Mouse (Mus musculus): Measurements from ENCODE around the gene Olfr1270.
"Not testable (repeated sequence)": the region's sequence is repeated elsewhere in the genome, so short reads cannot be mapped to it uniquely, and the experiment has no call there.

Gene Olfr1270

GRCm38 (mm10) chr2:90152991-90153390 lies at the start of gene Olfr1270:
Gene Olfr1270, minus strand, starts transcription at chr2:90153091.
- DNase-seq: no peak

DNA sequence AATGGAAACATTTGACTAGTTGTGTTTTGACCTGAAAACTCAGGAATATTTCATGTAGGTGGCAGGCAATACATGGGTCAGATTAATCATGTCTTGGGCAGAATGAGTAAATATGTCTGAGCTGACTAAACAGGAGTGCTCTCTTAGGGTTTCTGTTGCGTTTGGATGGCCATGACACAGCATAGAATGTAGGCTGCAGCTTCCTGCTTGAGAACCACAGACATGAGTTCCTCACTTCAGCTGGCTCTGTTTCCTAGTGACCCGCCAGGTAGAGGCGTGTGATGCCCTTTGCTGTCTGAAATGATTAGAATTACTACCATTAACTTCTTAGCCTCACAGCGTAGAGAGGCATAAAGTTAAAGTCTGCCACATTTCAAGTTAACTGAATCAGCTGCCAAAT lies 46.7 kb upstream of the Olfr1270 start:
- DNase-seq: not testable (repeated sequence)

DNA sequence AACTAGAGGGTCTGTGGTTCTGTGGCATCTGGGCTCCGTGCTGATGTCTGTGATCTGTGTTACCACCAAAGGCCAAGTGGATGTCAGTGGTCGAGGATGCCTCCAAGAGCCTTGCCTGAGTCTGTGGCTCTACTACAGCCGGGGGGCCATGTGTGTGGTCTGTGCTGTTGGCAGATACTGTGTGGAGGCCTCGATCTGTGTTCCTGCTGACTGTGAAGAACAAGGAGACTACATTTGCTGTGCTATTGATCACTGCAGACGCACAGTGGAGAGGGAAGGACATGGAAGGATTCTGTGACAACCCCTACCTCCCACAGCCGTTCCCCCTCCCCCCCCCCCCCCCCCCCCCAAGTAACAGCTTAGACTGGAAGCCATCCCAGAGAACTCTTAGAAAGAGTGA lies 42.4 kb upstream of the Olfr1270 start:
- DNase-seq: not testable (repeated sequence)

DNA sequence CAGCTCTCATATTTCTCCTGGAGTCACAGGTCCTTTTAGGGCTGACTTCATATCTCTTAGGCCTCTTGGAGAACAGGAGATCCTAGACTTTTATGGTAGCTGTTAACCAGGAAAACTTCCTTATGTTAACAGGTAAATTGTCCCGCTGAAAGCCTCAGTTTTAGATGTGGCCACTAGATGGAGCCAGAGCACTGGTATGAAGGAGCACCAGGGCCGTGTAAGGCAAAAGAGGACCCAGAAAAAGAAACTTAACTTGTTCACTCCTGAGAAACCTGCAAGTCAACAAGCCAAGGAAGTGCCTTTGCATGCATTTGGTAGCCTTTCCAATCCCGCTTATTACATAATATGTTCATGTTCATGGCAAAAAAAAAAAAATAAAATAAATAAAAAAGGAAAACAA lies 41.9 kb upstream of the Olfr1270 start:
- not testable (repeated sequence) for DNase-seq

DNA sequence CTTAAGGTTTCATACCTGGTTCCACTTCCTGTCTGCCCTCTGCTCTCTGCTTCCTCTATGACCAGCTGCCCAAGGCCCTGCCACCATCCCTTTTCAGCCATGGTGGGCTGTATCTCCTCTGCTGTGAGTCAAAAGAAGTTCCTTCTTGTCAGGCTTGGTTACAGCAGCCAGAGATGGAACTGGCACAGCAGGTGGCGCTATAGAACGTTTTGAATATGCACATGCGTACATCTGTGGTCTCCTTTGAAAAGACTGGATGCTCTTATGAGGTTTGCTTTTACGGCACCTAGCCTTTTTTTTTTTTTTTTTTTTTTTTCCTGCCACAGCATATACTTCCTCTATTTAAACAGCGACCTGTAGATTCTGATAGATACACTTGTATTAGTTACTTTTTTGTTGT lies 34.2 kb upstream of the Olfr1270 start:
- not testable (repeated sequence) for DNase-seq

- DNase-seq: not testable (repeated sequence)
These were observed 33.2 kb upstream of the Olfr1270 start for GRCm38 (mm10) chr2:90186082-90186481.

DNA sequence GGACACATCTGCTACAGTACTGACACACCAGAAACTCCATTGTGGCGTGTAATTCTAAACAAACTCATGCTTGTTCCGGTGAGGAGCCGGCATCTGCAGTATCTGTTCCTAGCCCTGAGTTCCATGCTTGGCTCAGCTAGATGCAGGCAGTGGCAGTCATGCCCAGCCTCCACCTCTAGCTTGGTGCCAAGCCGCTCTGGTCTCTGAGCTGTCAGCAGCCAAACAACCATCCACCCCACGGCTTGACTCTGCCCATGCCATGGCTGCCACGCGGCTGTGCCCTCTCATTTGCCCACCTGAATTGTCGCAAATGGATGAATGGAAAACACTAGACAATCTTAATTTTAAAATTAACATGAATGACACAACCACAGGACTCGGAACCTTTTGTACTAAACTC lies 1.0 kb upstream of the Olfr1270 start:
- DNase-seq: no peak

GRCm38 (mm10) chr2:90142196-90142595 lies 10.7 kb downstream of the Olfr1270 start, which contains the start of gene Olfr32:
Gene Olfr32, minus strand, starts transcription at chr2:90142296.
- DNase-seq: no peak

- no peak for DNase-seq
These were observed 31.6 kb downstream of the Olfr1270 start, which contains the start of gene Olfr1269 for GRCm38 (mm10) chr2:90121312-90121711. Gene Olfr1269, minus strand, starts transcription at chr2:90121412.

Measured in kidney, adult 9 months (tissue).